Mouse (Mus musculus) spleen, postnatal 10 days (tissue): ENCODE measurements around the gene Slc23a4.
A peak's percentile ranks its signal among the peaks of the same experiment; 100 is the strongest.

Experiments used
- DNase-seq, 2 experiments: peaks; one replicate each; pipeline ENCODE4 v3.0.0; 2021 to 2022; ENCODE audit warnings: low spot score in 2 of 2

Gene Slc23a4

GRCm38 (mm10) chr6:34955862-34956241, 32.4 kb downstream of the Slc23a4 start:
- no peak for DNase-seq

- peak in 1 of 2 experiments; percentile 36 for DNase-seq
Observed at GRCm38 (mm10) chr6:34954926-34955861, 33.0 kb downstream of the Slc23a4 start.

- no peak for DNase-seq
Observed at GRCm38 (mm10) chr6:34951956-34952667, 36.1 kb downstream of the Slc23a4 start.

GRCm38 (mm10) chr6:34951518-34951917, 36.7 kb downstream of the Slc23a4 start:
- no peak for DNase-seq

- DNase-seq, result no peak
Observed at GRCm38 (mm10) chr6:34948461-34948860, 39.7 kb downstream of the Slc23a4 start.

- no peak for DNase-seq
Observed at GRCm38 (mm10) chr6:34946486-34947079, 41.6 kb downstream of the Slc23a4 start.

GRCm38 (mm10) chr6:34943499-34943898, 44.7 kb downstream of the Slc23a4 start:
- DNase-seq, result no peak

- no peak for DNase-seq
Observed at GRCm38 (mm10) chr6:34942446-34942845, 45.8 kb downstream of the Slc23a4 start.

- no peak for DNase-seq
Observed at GRCm38 (mm10) chr6:34941496-34941895, 46.7 kb downstream of the Slc23a4 start.

- no peak for DNase-seq
Observed at GRCm38 (mm10) chr6:34939451-34939850, 48.8 kb downstream of the Slc23a4 start.

- DNase-seq, result no peak
Observed at GRCm38 (mm10) chr6:34938929-34939325, 49.3 kb downstream of the Slc23a4 start.

GRCm38 (mm10) chr6:34938280-34938928, 49.8 kb downstream of the Slc23a4 start:
- no peak for DNase-seq

- DNase-seq, result no peak
Observed at GRCm38 (mm10) chr6:34936743-34937142, 51.5 kb downstream of the Slc23a4 start.

- no peak for DNase-seq
Observed at GRCm38 (mm10) chr6:34932633-34933032, 55.6 kb downstream of the Slc23a4 start.

- no peak for DNase-seq
Observed at GRCm38 (mm10) chr6:34927594-34927993, 60.6 kb downstream of the Slc23a4 start.

- peak; percentile 63 to 80 for DNase-seq
Observed at GRCm38 (mm10) chr6:34927156-34927555, 61.0 kb downstream of the Slc23a4 start.

- peak in 1 of 2 experiments; percentile 62 for DNase-seq
Observed at GRCm38 (mm10) chr6:34921941-34922340, 66.3 kb downstream of the Slc23a4 start.

- DNase-seq, result no peak
Observed at GRCm38 (mm10) chr6:34920631-34921030, 67.6 kb downstream of the Slc23a4 start.

- DNase-seq, result no peak
Observed at GRCm38 (mm10) chr6:34919956-34920355, 68.2 kb downstream of the Slc23a4 start, which contains the start of gene Stra8. Stra8 (plus strand) TSS chr6:34920163.

GRCm38 (mm10) chr6:34919146-34919545, 69.1 kb downstream of the Slc23a4 start:
- no peak for DNase-seq

- no peak for DNase-seq
Observed at GRCm38 (mm10) chr6:34914462-34914861, 73.7 kb downstream of the Slc23a4 start.
